In genomic region chr13:64250363-64250762, GRCm38 (mm10) we compare ENCODE assay signal across 7 mouse cellular contexts. TPM values are rescaled to one million over a fixed set of nuclear protein-coding genes. Genes with fewer than 3 reads are reported as not detected.
DNase-seq lines count a peak whose midpoint lies in the region; ATAC-seq and TF ChIP-seq lines count a peak whose summit lies in the region.

No protein-coding gene starts in this region.

- 52% methylated on average over 1 of the region's 1 CpGs for WGBS in hindbrain, embryonic 11.5 days
- WGBS in hindbrain, embryonic 12.5 days = 42% methylated on average over 1 of the region's 1 CpGs
- 15% methylated on average over 1 of the region's 1 CpGs for WGBS in liver, embryonic 14.5 days (ENCODE audit: insufficient replicate concordance)
- 47% methylated on average over 1 of the region's 1 CpGs for WGBS in embryonic facial prominence, embryonic 10.5 days

- no peak overlapping the region for H3K4me3 ChIP-seq in hindbrain, embryonic 11.5 days (ENCODE audit: low read depth, low read length)
- no peak overlapping the region for H3K4me3 ChIP-seq in hindbrain, embryonic 12.5 days
- H3K4me3 ChIP-seq in MEL (ENCODE audit: control insufficient read depth in 1 of 2, insufficient read depth in 1 of 2, low read depth in 2 of 2, low read length in 2 of 2) = no peak overlapping the region
- H3K4me3 ChIP-seq in liver, embryonic 14.5 days (ENCODE audit: insufficient read depth in 1 of 2, low read depth in 2 of 2, low read length in 2 of 2) = no peak overlapping the region
- H3K4me3 ChIP-seq in embryonic facial prominence, embryonic 10.5 days = no peak overlapping the region

- peak; percentile 77 for TF ChIP-seq RAD21 in MEL (IDR thresholded peaks at IDR 0.05; ENCODE audit: low read depth, low read length)

- no peak for TF ChIP-seq POLR2A in MEL (IDR thresholded peaks at IDR 0.05; ENCODE audit: control insufficient read depth in 1 of 2, insufficient read depth in 1 of 2, low read depth in 1 of 2, low read length in 2 of 2, poor library complexity in 1 of 2)

- no peak for TF ChIP-seq EP300 in MEL (IDR thresholded peaks at IDR 0.05; ENCODE audit: low read depth in 1 of 2, low read length in 2 of 2)
- no peak for TF ChIP-seq EP300 in liver, embryonic 14.5 days (IDR thresholded peaks at IDR 0.05; ENCODE audit: low read depth)

- peaks cover 27% of the 10 kb centered on the region for H3K79me2 ChIP-seq in MEL (ENCODE audit: control insufficient read depth, insufficient read depth, low read length, poor library complexity)

- no peak overlapping the region for H3K27ac ChIP-seq in hindbrain, embryonic 11.5 days (ENCODE audit: low read depth, low read length)
- no peak overlapping the region for H3K27ac ChIP-seq in hindbrain, embryonic 12.5 days
- H3K27ac ChIP-seq in MEL (ENCODE audit: control insufficient read depth, low read depth, low read length) = no peak overlapping the region
- H3K27ac ChIP-seq in liver, embryonic 14.5 days = no peak overlapping the region
- no peak overlapping the region for H3K27ac ChIP-seq in embryonic facial prominence, embryonic 10.5 days (replicated peaks)

- H3K9me3 ChIP-seq in hindbrain, embryonic 11.5 days (ENCODE audit: control insufficient read depth, low read length) = no peaks in the 10 kb centered on the region
- H3K9me3 ChIP-seq in hindbrain, embryonic 12.5 days (replicated peaks) = no peaks in the 10 kb centered on the region
- H3K9me3 ChIP-seq in MEL (replicated peaks; ENCODE audit: insufficient read depth, low read length) = no peaks in the 10 kb centered on the region
- H3K9me3 ChIP-seq in liver, embryonic 14.5 days (ENCODE audit: control insufficient read depth, low read length) = no peaks in the 10 kb centered on the region
- H3K9me3 ChIP-seq in embryonic facial prominence, embryonic 10.5 days = no peaks in the 10 kb centered on the region

- H3K4me1 ChIP-seq in hindbrain, embryonic 11.5 days (replicated peaks; ENCODE audit: control insufficient read depth, insufficient read depth, low read length) = 0 out of 2 replicates have a peak, but pooled peaks cover 2% of the 10 kb centered on the region
- H3K4me1 ChIP-seq in hindbrain, embryonic 12.5 days = no peaks in the 10 kb centered on the region; the same call in 1 of the 2 replicates
- peaks cover 21 to 35% of the 10 kb centered on the region in 2 experiments for H3K4me1 ChIP-seq in MEL (ENCODE audit: control insufficient read depth in 1 of 2, insufficient read depth in 2 of 2, low read length in 2 of 2)
- peaks cover 3 to 13% of the 10 kb centered on the region in 2 experiments; a peak in 3 of 4 replicates for H3K4me1 ChIP-seq in liver, embryonic 14.5 days (replicated peaks; ENCODE audit: control insufficient read depth in 2 of 2, insufficient read depth in 2 of 2, low read length in 1 of 2)
- peaks cover 15% of the 10 kb centered on the region for H3K4me1 ChIP-seq in embryonic facial prominence, embryonic 10.5 days

- no peaks in the 10 kb centered on the region for H3K36me3 ChIP-seq in hindbrain, embryonic 11.5 days (ENCODE audit: control insufficient read depth, insufficient read depth, low read length)
- no peaks in the 10 kb centered on the region for H3K36me3 ChIP-seq in hindbrain, embryonic 12.5 days
- H3K36me3 ChIP-seq in MEL (ENCODE audit: control insufficient read depth in 1 of 2, insufficient read depth in 2 of 2, low read length in 2 of 2) = peaks cover 0 to 40% of the 10 kb centered on the region in 2 experiments; a peak in 2 of 4 replicates
- no peaks in the 10 kb centered on the region for H3K36me3 ChIP-seq in liver, embryonic 14.5 days (replicated peaks; ENCODE audit: control insufficient read depth, insufficient read depth, low read depth)
- H3K36me3 ChIP-seq in embryonic facial prominence, embryonic 10.5 days (replicated peaks) = no peaks in the 10 kb centered on the region

- no peak for ATAC-seq in hindbrain, embryonic 11.5 days (ENCODE audit: low FRiP score)
- ATAC-seq in hindbrain, embryonic 12.5 days (ENCODE audit: low FRiP score) = no peak
- no peak for ATAC-seq in liver, embryonic 14.5 days (ENCODE audit: insufficient read depth)

- no peaks in the 10 kb centered on the region for H3K27me3 ChIP-seq in hindbrain, embryonic 11.5 days (ENCODE audit: control insufficient read depth, insufficient read depth, low read length)
- H3K27me3 ChIP-seq in hindbrain, embryonic 12.5 days = no peaks in the 10 kb centered on the region
- no peaks in the 10 kb centered on the region for H3K27me3 ChIP-seq in MEL (ENCODE audit: control insufficient read depth in 1 of 2, insufficient read depth in 2 of 2, low read length in 2 of 2)
- no peaks in the 10 kb centered on the region for H3K27me3 ChIP-seq in liver, embryonic 14.5 days (ENCODE audit: control insufficient read depth, insufficient read depth, low read length)
- no peaks in the 10 kb centered on the region for H3K27me3 ChIP-seq in embryonic facial prominence, embryonic 10.5 days (replicated peaks; ENCODE audit: low read depth, poor library complexity, severe bottlenecking)

- TF ChIP-seq CTCF in MEL (IDR thresholded peaks at IDR 0.05 in 2 of 3, conservative IDR thresholded peaks at IDR 0.05 in 1 of 3; ENCODE audit: control insufficient read depth in 1 of 3, insufficient read depth in 1 of 3, low read depth in 2 of 3, low read length in 3 of 3, poor library complexity in 1 of 3, severe bottlenecking in 1 of 3) = peak; percentile 51 to 85 (median 66)
- peak; percentile 58; the same call in 1 of the 2 replicates for TF ChIP-seq CTCF in liver, embryonic 14.5 days (IDR thresholded peaks at IDR 0.05; ENCODE audit: low read depth)

- H3K9ac ChIP-seq in hindbrain, embryonic 11.5 days (ENCODE audit: low read depth, low read length) = no peak overlapping the region
- H3K9ac ChIP-seq in hindbrain, embryonic 12.5 days = no peak overlapping the region
- no peak overlapping the region for H3K9ac ChIP-seq in MEL (ENCODE audit: control insufficient read depth, low read depth, low read length, poor library complexity, severe bottlenecking)
- no peak overlapping the region for H3K9ac ChIP-seq in liver, embryonic 14.5 days (replicated peaks)

- no peak overlapping the region for H3K4me2 ChIP-seq in hindbrain, embryonic 11.5 days (replicated peaks; ENCODE audit: low read depth, low read length)
- H3K4me2 ChIP-seq in hindbrain, embryonic 12.5 days (replicated peaks) = no peak overlapping the region
- H3K4me2 ChIP-seq in liver, embryonic 14.5 days (ENCODE audit: low read depth) = no peak overlapping the region

- DNase-seq in hindbrain, embryonic 11.5 days (ENCODE audit: low spot score) = peak; percentile 17
- peak; percentile 55 for DNase-seq in A20 (ENCODE audit: low read depth, low spot score)
- DNase-seq in MEL (ENCODE audit: low read depth, low spot score) = peak; percentile 69
- no peak for DNase-seq in liver, embryonic 14.5 days (ENCODE audit: low read depth in 3 of 3, low spot score in 3 of 3)
- DNase-seq in embryonic facial prominence, embryonic 10.5 days (ENCODE audit: low spot score) = no peak
- no peak for DNase-seq in ovary, postnatal 14 days (ENCODE audit: low spot score)

TF ChIP-seq in MEL, 35 proteins besides CTCF, POLR2A, EP300 and RAD21 (continues in another document):
- TF ChIP-seq ETS1 (IDR thresholded peaks at IDR 0.05; ENCODE audit: low read depth, low read length) (no peak), ELF1 (IDR thresholded peaks at IDR 0.05; ENCODE audit: low read depth, low read length) (no peak), SMC3 (IDR thresholded peaks at IDR 0.05; ENCODE audit: low read depth, low read length) (peak; percentile 56), POLR2AphosphoS2 (IDR thresholded peaks at IDR 0.05; ENCODE audit: low read length) (no peak), NRF1 (IDR thresholded peaks at IDR 0.05; ENCODE audit: insufficient read depth, low read depth, low read length, poor library complexity, severe bottlenecking) (no peak), MYC (IDR thresholded peaks at IDR 0.05; ENCODE audit: low read depth, low read length) (0 out of 2 replicates have a peak, but pooled peaks have one; percentile 24), KAT2A (conservative IDR thresholded peaks at IDR 0.05; ENCODE audit: low read depth, low read length) (no peak), GABPA (IDR thresholded peaks at IDR 0.05; ENCODE audit: low read depth, low read length) (no peak), NELFE (IDR thresholded peaks at IDR 0.05; ENCODE audit: low read depth, low read length) (no peak), CHD1 (IDR thresholded peaks at IDR 0.05; ENCODE audit: low read depth, low read length) (no peak), SIN3A (IDR thresholded peaks at IDR 0.05; ENCODE audit: low read length) (0 out of 2 replicates have a peak, but pooled peaks have one; percentile 12), MAX (IDR thresholded peaks at IDR 0.05; ENCODE audit: low read length) (no peak), TBP (IDR thresholded peaks at IDR 0.05; ENCODE audit: low read depth, low read length) (no peak), MYB (IDR thresholded peaks at IDR 0.05; ENCODE audit: low read depth, low read length) (no peak), ZKSCAN1 (IDR thresholded peaks at IDR 0.05; ENCODE audit: low read depth, low read length) (no peak), JUND (IDR thresholded peaks at IDR 0.05; ENCODE audit: low read depth, low read length) (no peak), HCFC1 (IDR thresholded peaks at IDR 0.05; ENCODE audit: low read depth, low read length) (no peak), GATA1 (IDR thresholded peaks at IDR 0.05; ENCODE audit: low read depth, low read length) (no peak), MXI1 (IDR thresholded peaks at IDR 0.05; ENCODE audit: low read depth, low read length) (no peak), BHLHE40 (IDR thresholded peaks at IDR 0.05; ENCODE audit: borderline replicate concordance, low read depth, low read length) (no peak), UBTF (IDR thresholded peaks at IDR 0.05; ENCODE audit: borderline replicate concordance, insufficient read depth, low read depth, low read length) (no peak), MAZ (IDR thresholded peaks at IDR 0.05; ENCODE audit: low read depth, low read length) (no peak), USF1 (IDR thresholded peaks at IDR 0.05; ENCODE audit: low read depth, low read length) (no peak), TCF12 (IDR thresholded peaks at IDR 0.05; ENCODE audit: low read depth, low read length) (no peak)

RNA-seq across cellular contexts. Expression of gene Cdc14b, which starts 24.7 kb away (rescaled TPM):
- polyA plus RNA-seq in hindbrain, embryonic 11.5 days (2014; fragmentation: Nextera tagmentation; extraction: Ambion mirVana) = 14.9 and 16.0 TPM in 2 replicates
- 10.2 and 12.5 TPM in 2 replicates for polyA plus RNA-seq in hindbrain, embryonic 12.5 days (2016; fragmentation: Nextera tagmentation; extraction: Ambion mirVana)
- 18.7 and 22.2 TPM in 2 replicates for total RNA-seq in MEL (2012; rRNA removed)
- 10 to 100 TPM in 1 of 2 experiments, not detected in 1; 28.3 TPM for polyA plus RNA-seq in MEL (2012; ENCODE audit: insufficient read depth in 1 of 2, insufficient read length in 2 of 2, low read depth in 1 of 2, low replicate concordance in 2 of 2, missing spikeins in 1 of 2)
- polyA plus RNA-seq in liver, embryonic 14.5 days (2012; rRNA removed) = 3.4 and 4.1 TPM in 2 replicates
- 5.6 and 8.9 TPM in 2 replicates for polyA plus RNA-seq in liver, embryonic 14.5 days (2014; fragmentation: Nextera tagmentation; extraction: Ambion mirVana)
- polyA plus RNA-seq in embryonic facial prominence, embryonic 10.5 days (2016; fragmentation: Nextera tagmentation; extraction: Ambion mirVana) = 28.4 and 32.2 TPM in 2 replicates

Comparison
In these comparisons a context has a peak if more than half of its experiments do, and no peak if none do; other contexts are left out.
1. DNase-seq: peak in hindbrain, embryonic 11.5 days (single experiment), A20 (single experiment) and MEL (single experiment); none in liver, embryonic 14.5 days (0 of 3), embryonic facial prominence, embryonic 10.5 days (single experiment) and ovary, postnatal 14 days (single experiment).